Mouse (Mus musculus) G1E (cell line): ENCODE data around the gene Ddr1. TPM values are rescaled to one million over a fixed set of nuclear protein-coding genes. Genes with fewer than 3 reads are reported as not detected.
"Not testable (repeated sequence)": the region's sequence is repeated elsewhere in the genome, so short reads cannot be mapped to it uniquely, and the experiment has no call there.

Source experiments
- ATAC-seq: 2 replicates; pipeline ENCODE4 v1.8.0; 2016; ENCODE audit warnings: mild to moderate bottlenecking; ENCODE audit not compliant: insufficient number of reproducible peaks, poor library complexity, low FRiP score, severe bottlenecking; ENCODE audit errors: extremely low read depth
- DNase-seq: peaks from one replicate; pipeline ENCODE4 v3.0.0; 2012; ENCODE audit warnings: low spot score
- H3K27me3 ChIP-seq: 2 replicates; pipeline ENCODE4 v1.6.1; 2012; ENCODE audit warnings: mild to moderate bottlenecking, low read length, inconsistent platforms; ENCODE audit not compliant: insufficient read depth
- H3K36me3 ChIP-seq: replicated peaks from 2 replicates; pipeline ENCODE3; 2012; ENCODE audit warnings: mild to moderate bottlenecking, inconsistent platforms
- H3K4me1 ChIP-seq: 2 replicates; pipeline ENCODE4 v1.6.1; 2012; ENCODE audit warnings: low read depth, low read length, inconsistent platforms, mixed read lengths; ENCODE audit not compliant: insufficient read depth
- H3K4me3 ChIP-seq: 2 replicates; pipeline ENCODE4 v1.5.1; 2012; ENCODE audit warnings: low read depth, mild to moderate bottlenecking, inconsistent platforms, low read length, moderate library complexity, mixed read lengths
- H3K9me3 ChIP-seq: replicated peaks from 2 replicates; pipeline ENCODE4 v1.6.1; 2012; ENCODE audit warnings: inconsistent platforms
- CTCF ChIP-seq: IDR thresholded peaks from 2 replicates; pipeline ENCODE4 v1.5.1; 2012; ENCODE audit warnings: low read depth, low read length, inconsistent platforms, mixed read lengths
- GATA1 ChIP-seq: IDR thresholded peaks from 2 replicates; pipeline ENCODE4 v1.6.1; 2012; ENCODE audit warnings: borderline replicate concordance, low read length, inconsistent platforms, mixed read lengths
- GATA2 ChIP-seq: IDR thresholded peaks from 2 replicates; pipeline ENCODE4 v1.6.1; 2012; ENCODE audit warnings: low read depth, low read length, inconsistent platforms, borderline replicate concordance
- POLR2AphosphoS5 ChIP-seq: IDR thresholded peaks from 2 replicates; pipeline ENCODE4 v1.6.1; 2012; ENCODE audit warnings: low read depth, low read length, inconsistent platforms; ENCODE audit not compliant: insufficient replicate concordance
- TAL1 ChIP-seq: conservative IDR thresholded peaks from 2 replicates; pipeline ENCODE4 v1.6.1; 2012; ENCODE audit warnings: low read depth, low read length, inconsistent platforms, mixed read lengths
- polyA plus RNA-seq: library from polyadenylated mRNA; stranded (reverse); fragments of >175 nt; gene quantifications from 2 replicates; pipeline ENCODE4 v1.2.3, GENCODE M21; 2012
- total RNA-seq, 2 experiments: library from RNA; stranded (forward) in 1 of 2; stranded (reverse) in 1 of 2; fragments of 200-1000 nt in 1 of 2; fragments of >200 nt in 1 of 2; fragmentation: Nextera tagmentation in 1 of 2; gene quantifications; 2 replicates each; pipeline ENCODE4 v1.2.3; 2014 to 2017

Ddr1 gene
- total and polyA plus RNA-seq, 3 experiments = 0.04 TPM; not detected in 2

DNA sequence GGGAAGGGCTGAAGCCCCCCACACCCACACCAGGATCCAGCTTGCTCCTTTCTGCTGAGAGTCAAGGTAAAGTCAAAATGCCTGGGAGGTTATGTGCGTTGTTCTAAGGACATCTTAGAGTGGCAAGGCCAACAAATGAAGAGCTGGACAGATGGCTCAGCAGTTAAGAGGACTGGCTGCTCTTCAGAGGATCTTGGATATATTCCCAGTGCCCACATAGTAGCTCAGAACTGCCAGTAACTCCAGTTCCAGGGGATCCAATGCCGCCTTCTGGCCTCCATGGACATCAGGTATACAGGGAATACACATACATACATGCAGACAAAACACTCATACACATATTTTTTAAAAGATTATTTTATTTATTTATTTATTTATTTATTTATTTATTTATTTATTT lies 29.0 kb upstream of the Ddr1 start:
- Histone ChIP-seq H3K36me3 (no peaks in the 10 kb centered on the region), H3K4me3 (no peak overlapping the region), H3K4me1 (peaks cover 10% of the 10 kb centered on the region), H3K27me3 (peaks cover 23% of the 10 kb centered on the region), H3K9me3 (no peaks in the 10 kb centered on the region)
- no peak for TF ChIP-seq POLR2AphosphoS5
- no peak for TF ChIP-seq TAL1
- TF ChIP-seq CTCF = no peak
- TF ChIP-seq GATA2 = no peak
- no peak for TF ChIP-seq GATA1
- DNase-seq (no peak), ATAC-seq (no peak)

DNA sequence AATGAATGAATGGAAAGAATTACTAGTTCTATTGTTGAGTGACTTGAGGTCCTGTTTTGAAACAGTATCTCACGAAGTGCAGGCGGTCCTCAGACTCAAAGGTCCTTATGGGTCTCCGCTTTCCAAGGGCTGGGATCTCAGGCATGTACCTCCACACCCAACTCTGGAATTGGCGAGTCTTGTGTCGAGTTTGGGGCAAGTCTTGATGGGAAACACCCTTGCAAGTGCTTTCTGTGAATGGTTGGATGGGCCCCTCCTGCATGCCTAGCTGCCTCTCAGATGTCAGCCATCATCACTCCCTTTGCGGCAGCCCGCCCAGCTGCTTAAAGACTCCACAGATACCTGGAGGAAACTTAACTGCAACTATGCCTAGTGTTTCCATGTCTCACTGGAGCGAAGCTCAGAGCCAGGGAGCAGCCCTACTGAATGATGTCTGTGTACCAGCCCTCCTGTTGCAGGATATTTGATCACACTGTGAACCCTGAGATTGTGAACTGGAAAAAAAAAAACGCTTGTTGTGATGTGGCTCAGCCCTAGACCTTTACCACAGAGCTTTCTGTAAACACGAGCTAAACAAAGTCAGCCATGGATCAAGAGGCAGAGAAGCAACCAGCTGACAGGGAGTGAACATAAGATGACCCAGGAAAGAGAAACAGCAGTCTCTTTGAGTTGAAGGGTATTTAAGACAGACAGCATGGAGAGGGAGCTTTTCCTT lies 27.2 kb upstream of the Ddr1 start:
- Histone ChIP-seq H3K4me1 (no peaks in the 10 kb centered on the region), H3K36me3 (no peaks in the 10 kb centered on the region), H3K27me3 (peaks cover 28% of the 10 kb centered on the region), H3K9me3 (no peaks in the 10 kb centered on the region), H3K4me3 (no peak overlapping the region)
- no peak for ATAC-seq
- TF ChIP-seq POLR2AphosphoS5 (no peak), TAL1 (no peak), CTCF (no peak), GATA1 (no peak), GATA2 (no peak)
- no peak for DNase-seq

DNA sequence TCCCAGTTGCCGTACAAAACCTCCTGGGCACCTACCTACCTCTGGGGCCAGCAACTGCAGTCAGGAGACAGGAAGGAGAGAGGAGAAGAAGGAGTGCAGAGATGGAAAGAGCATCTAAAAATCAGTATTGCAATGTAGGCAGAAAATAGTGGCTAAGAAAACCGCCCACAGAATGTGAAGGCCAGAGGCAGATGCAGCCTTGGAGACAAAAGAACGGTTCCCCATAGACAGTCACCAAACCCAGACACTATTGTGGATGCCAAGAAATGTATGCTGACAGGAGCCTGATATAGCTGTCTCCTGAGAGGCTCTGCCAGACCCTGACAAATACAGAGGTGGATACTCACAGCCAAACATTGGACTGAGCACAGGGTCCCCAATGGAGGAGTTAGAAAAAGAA lies 25.7 kb upstream of the Ddr1 start:
- H3K9me3 ChIP-seq, H3K36me3 ChIP-seq, DNase-seq, H3K4me1 ChIP-seq, H3K4me3 ChIP-seq, ATAC-seq: not testable (repeated sequence)
- H3K27me3 ChIP-seq = peaks cover 35% of the 10 kb centered on the region

DNA sequence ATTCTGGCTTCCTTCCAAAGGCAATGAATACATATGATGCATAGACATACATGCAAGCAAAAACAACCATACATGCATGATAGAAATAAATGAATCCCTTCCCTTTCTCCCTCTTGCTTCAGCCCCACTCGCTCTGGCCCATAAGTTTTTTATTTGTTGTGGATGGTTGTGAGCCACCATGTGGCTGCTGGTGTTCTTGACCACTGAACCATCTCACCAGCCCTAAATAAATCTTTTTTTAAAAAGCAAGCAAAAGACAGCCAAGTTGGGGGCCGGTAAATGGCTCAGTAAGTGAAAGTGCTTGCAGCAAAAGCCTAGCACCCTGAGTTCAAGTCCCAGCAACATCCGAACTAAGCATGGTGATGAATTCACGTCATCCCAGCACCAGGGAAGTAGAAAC lies 24.4 kb upstream of the Ddr1 start:
- no peak for DNase-seq
- Histone ChIP-seq H3K36me3 (no peaks in the 10 kb centered on the region), H3K4me3 (no peak overlapping the region), H3K27me3 (peaks cover 42% of the 10 kb centered on the region), H3K9me3 (no peaks in the 10 kb centered on the region), H3K4me1 (peaks cover 5% of the 10 kb centered on the region; the same call in 1 of the 2 replicates)
- no peak for TF ChIP-seq POLR2AphosphoS5
- no peak for TF ChIP-seq CTCF
- no peak for TF ChIP-seq TAL1
- no peak for TF ChIP-seq GATA2
- TF ChIP-seq GATA1 = no peak
- ATAC-seq = no peak

DNA sequence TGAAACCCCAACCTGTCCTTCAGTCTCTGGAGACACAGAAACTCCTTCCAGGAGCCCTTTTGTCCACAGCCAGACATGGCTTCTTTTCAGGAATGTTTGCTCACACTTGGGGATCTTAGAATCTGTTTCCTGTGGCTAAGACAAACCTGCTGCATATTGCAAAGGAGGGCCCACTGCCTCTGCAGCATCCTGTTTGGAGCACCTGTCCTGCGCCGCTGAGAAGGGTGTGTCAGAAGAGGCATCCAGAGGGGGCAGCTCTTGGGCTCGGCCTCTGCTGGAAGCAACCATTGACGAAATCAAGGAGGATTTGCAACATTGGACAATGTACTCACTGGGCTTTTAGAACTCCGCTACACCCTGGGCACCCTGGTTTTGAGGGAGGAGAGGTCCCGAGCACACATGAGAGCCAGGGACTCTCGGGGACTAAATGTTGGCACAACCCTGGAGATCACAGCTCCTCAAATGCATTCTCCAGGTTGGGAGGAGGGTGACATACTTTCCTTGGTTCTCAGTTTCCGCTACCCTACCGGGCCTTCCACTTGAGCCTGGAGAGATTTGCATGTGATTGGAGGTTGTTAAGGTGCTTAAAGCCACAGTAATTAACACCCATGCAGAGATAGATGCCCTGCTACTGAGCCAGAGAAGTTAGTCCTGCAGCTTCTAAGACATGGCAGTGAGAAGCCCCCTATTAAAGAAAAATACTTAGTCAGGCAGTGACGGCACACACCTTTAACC lies 23.2 kb upstream of the Ddr1 start:
- H3K4me1 ChIP-seq = peaks cover 5% of the 10 kb centered on the region; the same call in 1 of the 2 replicates

DNA sequence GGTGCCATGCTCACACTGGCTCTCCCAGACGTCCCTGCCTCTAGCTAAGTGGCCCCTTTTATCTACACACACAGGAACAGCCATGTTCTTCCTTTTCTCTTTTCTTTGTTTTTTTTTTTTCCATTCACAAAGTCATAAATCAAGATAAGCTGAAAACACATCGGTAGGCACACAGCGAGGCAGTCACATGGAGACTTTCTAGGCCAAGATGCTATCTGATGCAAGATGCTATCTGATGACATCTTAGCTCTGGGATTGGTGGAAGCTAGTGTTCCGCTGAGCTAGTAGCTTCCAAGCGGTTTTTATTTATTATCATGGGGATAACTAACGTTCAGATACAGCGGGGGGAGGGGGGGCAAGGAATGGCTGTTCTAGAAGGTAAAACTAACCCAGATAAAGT lies 22.6 kb upstream of the Ddr1 start:
- DNase-seq (no peak), ATAC-seq (no peak)
- Histone ChIP-seq H3K9me3 (no peaks in the 10 kb centered on the region), H3K4me3 (no peak overlapping the region), H3K27me3 (peaks cover 46% of the 10 kb centered on the region), H3K4me1 (peaks cover 5% of the 10 kb centered on the region; the same call in 1 of the 2 replicates), H3K36me3 (no peaks in the 10 kb centered on the region)
- TF ChIP-seq CTCF (no peak), GATA1 (no peak), POLR2AphosphoS5 (no peak)

More for the DNA sequence above, 23.2 kb upstream of the Ddr1 start:
- ATAC-seq = no peak
- no peaks in the 10 kb centered on the region for H3K36me3 ChIP-seq
- H3K27me3 ChIP-seq = peaks cover 46% of the 10 kb centered on the region
- no peaks in the 10 kb centered on the region for H3K9me3 ChIP-seq
- TF ChIP-seq CTCF (no peak), POLR2AphosphoS5 (no peak), GATA1 (no peak), TAL1 (no peak), GATA2 (no peak)
- DNase-seq = no peak
- H3K4me3 ChIP-seq = no peak overlapping the region
